Mouse (Mus musculus) urinary bladder, postnatal 25 days (tissue): ENCODE measurements around the gene Med13.
A peak's percentile ranks its signal among the peaks of the same experiment; 100 is the strongest.

Source experiments
- DNase-seq: peaks from one replicate; pipeline ENCODE4 v3.0.0; 2022; ENCODE audit warnings: low spot score

Med13 gene

DNA sequence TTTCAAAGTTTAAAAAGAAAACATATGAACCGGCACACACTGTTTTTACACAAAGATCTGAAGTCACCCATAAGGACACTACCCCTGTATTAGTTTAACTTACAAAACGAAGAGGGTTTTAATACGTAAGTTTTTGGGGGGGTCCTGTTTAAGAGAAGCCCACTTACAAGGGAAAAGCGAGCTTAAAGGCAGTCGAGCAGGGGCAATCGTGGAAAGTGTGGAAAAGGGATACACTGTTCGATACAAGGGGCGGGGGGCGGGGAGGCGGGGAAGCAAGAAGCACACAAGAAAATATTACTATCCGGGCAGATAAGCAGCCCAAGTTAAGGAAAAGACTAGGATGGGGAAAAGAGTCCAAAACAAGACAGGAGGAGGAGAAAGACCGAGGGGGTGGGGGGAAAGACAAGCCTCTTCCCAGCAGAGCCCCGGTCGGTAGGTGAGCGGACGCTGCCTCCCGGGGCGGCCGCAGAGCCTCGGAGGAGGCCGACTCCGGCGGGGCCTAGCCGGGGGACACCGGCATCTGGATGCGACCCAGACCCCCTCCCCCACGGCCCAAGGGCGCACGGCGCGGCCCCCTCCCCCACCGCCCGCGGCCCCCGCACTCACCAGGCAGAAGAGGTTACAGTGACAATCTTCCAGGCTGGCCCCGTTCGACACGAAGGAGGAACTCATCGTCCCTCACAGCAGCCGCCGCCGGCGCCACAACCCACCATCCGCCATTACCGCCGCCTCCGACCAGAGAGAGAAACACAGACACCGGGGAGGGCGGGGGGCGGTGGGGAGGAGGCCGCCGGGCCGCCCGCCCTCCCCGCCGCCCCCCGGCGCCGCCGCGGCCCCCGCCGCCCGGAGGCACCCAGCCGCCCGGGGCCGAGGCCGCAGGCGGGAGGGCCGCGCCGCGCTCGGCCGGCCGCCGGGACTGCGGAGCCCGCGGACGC is at the start of gene Med13:
Gene Med13, minus strand, starts transcription at position 749 of the 935 bp plus-strand sequence.
- DNase-seq: peak; percentile 33

DNA sequence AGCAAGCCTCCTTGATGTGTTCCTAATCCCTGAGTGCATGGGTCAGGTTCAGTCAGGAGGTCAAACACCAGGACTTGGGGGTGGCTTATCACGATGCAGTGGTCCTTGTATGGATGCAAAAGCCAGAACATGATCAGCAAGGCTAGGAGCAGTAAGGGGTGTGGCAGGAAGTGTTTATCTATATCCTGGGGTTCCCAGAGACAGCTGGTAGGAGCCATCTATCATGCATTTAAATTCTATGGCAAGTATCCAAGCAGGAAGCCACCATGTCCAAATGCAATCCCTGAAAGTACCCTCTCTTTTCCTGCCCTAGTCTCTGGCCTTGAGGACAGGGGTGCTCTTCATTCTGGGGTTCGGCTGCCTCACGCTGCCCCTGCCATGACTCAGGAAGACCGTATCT is 47.2 kb upstream of the Med13 start:
- DNase-seq: no peak

DNA sequence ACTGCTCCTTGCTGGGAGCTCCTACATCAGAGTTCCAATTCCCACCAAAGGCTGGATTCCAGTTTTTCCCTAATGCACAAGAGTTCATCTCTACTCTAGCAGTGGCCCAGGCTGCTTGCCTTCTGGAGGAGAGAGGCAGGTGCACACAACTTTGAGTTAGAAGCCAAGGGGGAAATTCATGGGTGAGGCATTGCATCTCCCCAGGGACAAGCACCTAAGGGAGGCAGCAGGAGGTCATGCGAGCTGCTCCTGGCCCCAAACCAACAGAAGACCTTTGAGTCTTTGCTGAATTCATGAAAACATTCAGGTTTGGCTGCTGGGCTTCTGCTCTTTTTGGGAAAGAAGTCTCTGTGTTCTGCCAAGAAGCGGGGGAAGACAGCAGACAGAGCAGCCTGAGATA is 46.4 kb upstream of the Med13 start:
- DNase-seq: no peak

GRCm38 (mm10) chr11:86399241-86400107 is 42.1 kb upstream of the Med13 start:
- DNase-seq: no peak

GRCm38 (mm10) chr11:86396950-86397594 is 39.7 kb upstream of the Med13 start:
- DNase-seq: no peak

DNA sequence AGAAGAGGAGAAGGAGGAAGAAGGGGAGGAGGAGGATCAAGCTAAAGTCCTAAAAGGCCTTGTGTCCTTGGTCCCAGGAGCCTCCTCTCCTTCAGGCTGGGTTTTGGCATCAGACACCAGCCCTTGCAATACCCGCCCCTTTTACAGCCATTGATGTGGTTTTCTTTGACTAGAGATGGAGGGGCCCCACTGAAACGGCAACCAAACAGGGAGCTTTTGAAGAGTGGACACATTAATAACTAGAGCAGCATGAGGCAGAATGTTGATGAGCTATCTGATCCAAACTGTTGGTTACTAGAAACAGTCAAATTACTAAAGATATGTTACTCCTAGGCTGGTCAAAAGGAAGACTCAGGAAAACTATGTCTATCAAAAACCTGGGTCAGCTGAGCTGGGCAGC is 39.1 kb upstream of the Med13 start:
- no peak for DNase-seq

DNA sequence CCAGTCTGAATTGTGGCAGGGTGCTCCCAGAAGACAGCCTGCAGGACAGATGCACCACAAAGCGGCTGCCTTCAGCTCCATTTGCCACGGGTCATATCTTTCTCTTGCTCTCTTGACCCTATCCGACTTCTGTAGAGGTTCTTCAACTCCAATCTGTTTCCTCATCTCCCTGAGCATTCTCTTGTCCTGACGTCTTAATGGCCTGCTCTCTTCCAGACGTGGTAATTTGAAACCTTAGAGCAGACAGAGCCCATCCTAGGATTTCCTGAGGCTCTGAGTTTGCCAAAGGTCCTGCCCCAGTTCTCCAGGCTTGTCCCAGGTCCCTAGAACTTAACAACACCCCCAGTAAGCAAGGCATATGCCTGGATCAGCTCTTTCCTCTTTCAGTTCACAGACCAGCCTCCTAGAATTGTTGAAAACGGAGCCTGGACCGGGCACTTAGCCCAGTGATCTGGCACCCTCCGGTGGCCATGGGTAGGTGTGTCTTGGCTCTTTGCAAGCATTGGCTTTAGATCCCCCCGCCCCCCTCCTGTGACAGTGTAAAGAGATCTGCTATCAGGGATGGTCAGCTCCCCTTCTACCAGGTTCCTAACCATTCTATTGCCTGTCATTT is 38.2 kb upstream of the Med13 start:
- peak; percentile 23 for DNase-seq

- no peak for DNase-seq
Measured at GRCm38 (mm10) chr11:86395100-86395499, 37.7 kb upstream of the Med13 start.

- no peak for DNase-seq
Measured at GRCm38 (mm10) chr11:86391687-86392086, 34.3 kb upstream of the Med13 start.

- no peak for DNase-seq
Measured at GRCm38 (mm10) chr11:86390308-86390707, 32.9 kb upstream of the Med13 start.

DNA sequence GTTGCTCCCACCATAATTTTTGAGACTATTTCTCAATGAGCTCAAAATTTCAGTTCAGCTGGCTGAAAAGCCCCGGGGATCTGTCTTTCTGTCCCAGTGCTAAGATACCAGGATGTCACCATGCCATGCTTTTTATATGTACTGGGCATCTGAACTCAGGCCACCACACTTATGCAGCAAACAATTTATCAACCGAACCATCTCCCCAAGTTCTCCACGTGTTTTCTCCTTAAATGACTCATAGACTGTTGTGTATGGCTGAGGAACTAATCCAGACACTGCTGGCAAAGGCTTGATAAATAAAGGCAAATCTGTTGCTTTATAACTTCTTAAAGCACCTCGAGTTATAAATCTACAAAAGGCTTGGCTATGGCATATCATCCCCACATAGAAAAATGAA is 32.1 kb upstream of the Med13 start:
- DNase-seq: no peak

GRCm38 (mm10) chr11:86388821-86389480 is 31.5 kb upstream of the Med13 start:
- no peak for DNase-seq

- no peak for DNase-seq
Measured at GRCm38 (mm10) chr11:86387121-86387893, 29.9 kb upstream of the Med13 start.

DNA sequence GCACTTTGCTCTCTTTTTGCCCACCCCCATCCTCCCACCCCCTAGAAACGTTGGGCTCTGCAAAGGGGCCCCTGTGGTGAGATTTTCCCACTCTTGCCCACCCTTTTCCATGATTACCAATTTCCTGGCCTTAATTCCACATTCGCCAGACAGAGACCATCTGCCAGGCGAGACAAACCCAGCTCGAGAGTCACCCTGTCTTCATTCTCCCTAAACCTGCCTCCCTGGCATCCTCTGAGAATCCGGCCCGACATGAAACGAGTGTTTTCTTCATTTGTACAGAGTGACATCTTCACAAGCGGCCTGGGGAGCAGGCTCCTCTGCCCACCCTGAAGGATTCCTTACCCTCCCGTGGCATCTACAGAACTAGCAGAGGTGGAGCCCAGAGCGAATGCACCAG is 29.2 kb upstream of the Med13 start:
- DNase-seq: no peak

GRCm38 (mm10) chr11:86385710-86386282 is 28.4 kb upstream of the Med13 start:
- DNase-seq: no peak

DNA sequence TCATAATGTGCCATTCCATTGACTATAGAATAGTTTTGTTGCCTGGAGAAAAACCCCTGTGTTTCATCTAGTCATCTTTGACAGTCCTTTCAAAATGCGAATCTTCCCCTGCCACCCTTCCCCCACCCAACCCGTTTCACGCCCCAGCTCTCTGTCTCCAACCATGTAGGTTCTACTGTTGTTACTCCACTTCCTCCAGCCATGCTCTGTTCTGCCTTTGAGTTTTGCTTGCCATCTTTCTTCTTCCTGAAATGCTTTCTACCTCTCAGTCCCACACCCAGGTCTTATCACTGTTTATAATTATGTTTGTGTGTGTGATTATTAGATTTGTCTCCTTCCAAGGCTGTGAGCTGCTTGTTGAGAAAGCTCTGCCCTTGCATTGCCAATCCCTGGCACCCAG is 26.7 kb upstream of the Med13 start:
- no peak for DNase-seq

GRCm38 (mm10) chr11:86382520-86383157 is 25.2 kb upstream of the Med13 start:
- no peak for DNase-seq

GRCm38 (mm10) chr11:86381478-86382091 is 24.2 kb upstream of the Med13 start:
- no peak for DNase-seq

DNA sequence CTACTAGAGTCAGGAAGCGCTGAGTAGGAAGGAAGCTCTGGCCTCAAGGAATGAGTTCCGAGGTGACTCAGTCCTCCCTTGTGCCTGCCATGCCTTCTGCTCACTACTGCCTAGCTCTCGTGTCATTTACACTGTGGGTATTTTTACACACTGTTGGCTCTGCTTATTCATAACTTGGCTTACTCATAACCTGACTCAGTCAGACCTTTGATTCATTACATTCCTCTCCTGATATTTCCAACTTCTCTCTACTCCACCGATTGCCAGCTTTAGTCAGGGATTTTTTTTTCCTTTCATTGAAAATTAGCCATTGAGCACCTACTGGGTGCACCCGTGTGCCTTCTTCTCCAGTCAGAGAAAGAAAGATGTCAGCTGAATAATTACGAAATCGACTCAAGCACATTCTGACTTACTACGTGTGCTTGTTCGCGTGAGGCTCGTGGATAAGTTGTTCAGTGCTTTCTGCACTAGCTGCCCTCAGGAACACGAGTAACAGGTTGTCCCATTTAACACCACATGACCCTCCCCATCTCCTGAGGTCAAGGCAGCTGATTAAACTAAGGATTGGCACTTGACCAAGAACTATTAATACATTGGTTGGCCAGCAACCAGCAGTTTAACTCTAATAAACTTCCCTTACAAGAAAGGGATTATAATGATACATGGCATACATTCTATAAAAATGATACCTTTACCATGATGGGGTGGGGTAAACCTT is 23.3 kb upstream of the Med13 start:
- DNase-seq: no peak
